Mouse (Mus musculus) gastrocnemius, postnatal 14 days (tissue): ENCODE results near the gene Sfxn2. TPM values are rescaled to one million over a fixed set of nuclear protein-coding genes. Genes with fewer than 3 reads are reported as not detected.

Experiments used
- DNase-seq: peaks from one replicate; pipeline ENCODE4 v3.0.0; 2021; ENCODE audit warnings: mixed read lengths
- intact Hi-C: fragments of 180-260 bp; cut with DNase I; formaldehyde crosslinking; loops from one replicate; pipeline ENCODE4 v1.15.1; 2025; ENCODE audit warnings: low total_unique reads
- long read RNA-seq, 2 experiments: library from polyadenylated mRNA; stranded (forward); transcript quantifications; one replicate each; pipeline ENCODE4 v2.0.0; 2021
- total RNA-seq, 2 experiments: library from RNA; stranded (reverse); gene quantifications; 2 replicates each; pipeline ENCODE4 v1.2.3; 2021

The Sfxn2 gene
- total RNA-seq: 1 to 10 TPM; 2.8 to 3.4 TPM
- long read RNA-seq, experiment 1, partial matches to known transcripts: 7 of 10 reads
- long read RNA-seq, experiment 1, other reads (novel, unspliced or antisense): 3 of 10 reads
- long read RNA-seq, experiment 2, partial matches to known transcripts: 0 of 3 reads
- long read RNA-seq, experiment 2, other reads (novel, unspliced or antisense): 2 of 3 reads

- peak; percentile 97 for DNase-seq
- intact Hi-C loops: no loop called here
Observed at GRCm38 (mm10) chr19:46572951-46573937, at the start of gene Sfxn2, which contains the start of gene Arl3. Gene Sfxn2, plus strand, starts transcription at chr19:46573365. Gene Arl3, minus strand, starts transcription at chr19:46573198.

GRCm38 (mm10) chr19:46523480-46524151, 49.5 kb upstream of the Sfxn2 start:
- intact Hi-C loops: no loop called here

GRCm38 (mm10) chr19:46524152-46524544, 49.0 kb upstream of the Sfxn2 start:
- intact Hi-C loops: no loop called here
- DNase-seq: no peak

More at GRCm38 (mm10) chr19:46523480-46524151, 49.5 kb upstream of the Sfxn2 start:
- peak; percentile 81 for DNase-seq

- intact Hi-C loops: no loop called here
- DNase-seq: peak; percentile 81
Observed at GRCm38 (mm10) chr19:46524601-46525321, 48.4 kb upstream of the Sfxn2 start.

- DNase-seq: no peak
- intact Hi-C loops: no loop called here
Observed at GRCm38 (mm10) chr19:46525691-46526631, 47.2 kb upstream of the Sfxn2 start.

GRCm38 (mm10) chr19:46527632-46528528, 45.3 kb upstream of the Sfxn2 start:
- DNase-seq: no peak
- intact Hi-C loops: no loop called here

GRCm38 (mm10) chr19:46528529-46529213, 44.5 kb upstream of the Sfxn2 start:
- peak; percentile 61 for DNase-seq
- intact Hi-C loops: no loop called here

GRCm38 (mm10) chr19:46529601-46530448, 43.3 kb upstream of the Sfxn2 start:
- intact Hi-C loops: no loop called here
- no peak for DNase-seq

- intact Hi-C loops: no loop called here
- DNase-seq: no peak
Observed at GRCm38 (mm10) chr19:46530449-46530990, 42.6 kb upstream of the Sfxn2 start.

- intact Hi-C loops: no loop called here
- peak; percentile 43 for DNase-seq
Observed at GRCm38 (mm10) chr19:46531071-46532030, 41.8 kb upstream of the Sfxn2 start.

GRCm38 (mm10) chr19:46532031-46532688, 41.0 kb upstream of the Sfxn2 start:
- DNase-seq: no peak

GRCm38 (mm10) chr19:46533066-46533465, 40.1 kb upstream of the Sfxn2 start:
- DNase-seq: no peak
- intact Hi-C loops: no loop called here

More at GRCm38 (mm10) chr19:46532031-46532688, 41.0 kb upstream of the Sfxn2 start:
- intact Hi-C loops: no loop called here

- no peak for DNase-seq
- intact Hi-C loops: no loop called here
Observed at GRCm38 (mm10) chr19:46533525-46533924, 39.6 kb upstream of the Sfxn2 start.

- intact Hi-C loops: no loop called here
- no peak for DNase-seq
Observed at GRCm38 (mm10) chr19:46534542-46535098, 38.5 kb upstream of the Sfxn2 start.
